Mouse (Mus musculus) frontal cortex, postnatal 25 days (tissue): ENCODE data around the gene Slc18b1.

Experiments used
- DNase-seq, 2 experiments: peaks; one replicate each; pipeline ENCODE4 v3.0.0; 2022; ENCODE audit warnings: low spot score in 2 of 2

Slc18b1 gene

DNA sequence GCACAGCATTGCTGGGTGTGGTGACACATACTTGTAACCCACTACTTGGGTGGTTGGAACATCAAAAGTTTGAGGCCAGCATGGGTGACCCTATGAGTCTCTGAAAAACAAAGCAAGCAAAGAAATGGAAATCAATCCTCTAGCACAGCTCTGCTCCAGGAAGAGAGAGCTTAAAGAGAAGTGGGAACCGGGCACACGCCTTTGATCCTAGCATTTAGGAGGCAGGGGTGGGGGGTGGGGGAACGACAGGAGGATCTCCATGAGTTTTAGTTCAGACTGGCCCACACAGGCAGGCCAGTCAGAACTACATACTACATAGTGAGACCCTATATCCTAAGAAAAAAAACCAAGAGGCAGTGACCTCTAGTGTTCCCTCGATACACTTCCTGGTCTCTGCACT, 9.4 kb downstream of the Slc18b1 start:
- DNase-seq: no peak

- DNase-seq: peak; percentile 56 to 63
These were observed 15.1 kb downstream of the Slc18b1 start for GRCm38 (mm10) chr10:23811635-23812437.

DNA sequence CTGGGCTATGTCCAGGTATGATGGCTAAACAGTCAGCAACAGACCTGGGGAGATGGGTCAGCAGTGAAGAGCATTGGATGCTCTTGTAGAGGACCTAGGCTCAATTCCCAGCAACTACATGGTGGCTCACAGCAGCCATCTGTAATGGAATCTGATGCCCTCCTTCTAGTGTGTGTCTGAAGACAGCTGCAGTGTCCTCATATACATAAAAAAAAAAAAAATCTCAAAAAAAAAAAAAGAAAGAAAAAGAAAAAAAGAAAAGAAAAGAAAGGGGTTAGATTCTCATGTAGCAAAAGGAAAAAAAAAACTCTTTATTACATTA, 15.6 kb downstream of the Slc18b1 start:
- DNase-seq: no peak

DNA sequence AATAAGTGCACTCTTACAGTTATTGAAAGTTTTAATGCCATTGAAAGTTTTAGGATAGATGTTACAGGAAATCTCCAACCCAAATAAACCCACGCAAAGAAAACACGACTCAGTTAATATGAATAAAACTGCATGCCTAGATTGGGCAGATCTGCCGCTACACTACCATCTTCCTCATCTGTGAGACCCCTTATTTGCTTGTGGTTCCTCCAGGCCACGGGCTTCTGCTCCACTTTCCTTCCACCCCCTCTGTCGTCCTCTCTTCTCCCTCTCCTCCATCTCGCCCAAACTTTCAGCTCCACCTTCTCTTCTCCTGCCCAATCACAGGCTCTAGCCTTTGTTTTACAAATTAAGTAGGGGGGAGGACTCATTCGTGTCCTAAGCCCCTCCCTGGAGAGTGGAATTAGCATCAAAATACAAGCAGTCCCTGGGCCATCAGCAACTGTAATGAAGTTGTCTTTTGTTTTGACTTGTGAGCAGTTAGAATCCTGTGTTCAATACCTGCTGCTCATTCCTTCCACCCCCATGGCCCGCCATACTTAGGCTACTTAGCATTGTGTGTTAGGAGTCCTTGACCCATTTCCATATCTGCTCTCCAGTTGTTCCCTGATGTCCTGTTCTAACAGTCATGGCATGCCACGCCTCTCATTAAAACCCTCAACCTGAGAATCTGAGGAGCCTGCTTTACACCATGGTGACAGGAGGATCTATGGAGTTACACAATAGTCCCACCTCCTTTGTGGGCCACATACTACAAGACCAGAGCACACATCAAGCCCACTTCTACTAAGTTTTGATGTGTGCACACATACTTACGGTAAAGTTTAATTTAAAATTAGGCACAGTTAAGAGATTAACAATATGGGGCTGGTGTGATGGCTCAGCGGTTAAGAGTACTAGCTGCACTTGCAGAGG, 16.3 kb downstream of the Slc18b1 start:
- DNase-seq: no peak

DNA sequence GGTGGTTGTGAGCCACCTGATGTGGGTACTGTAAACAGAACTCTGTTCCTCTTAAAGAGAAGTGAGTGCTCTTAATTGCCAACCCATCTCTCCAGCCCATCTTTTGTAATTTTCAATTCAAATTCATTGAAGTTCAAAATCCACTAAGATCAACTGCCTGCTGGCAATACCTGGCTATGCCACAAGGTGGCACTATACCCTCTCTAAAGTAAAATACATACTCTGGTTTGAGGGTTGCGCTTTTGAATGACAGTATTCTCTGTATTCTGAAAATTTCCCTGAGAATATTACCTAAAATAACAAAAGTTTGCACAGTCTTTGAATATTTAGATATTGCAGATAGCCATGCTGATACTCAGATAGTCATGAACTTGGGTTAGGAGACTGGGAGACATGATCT, 18.4 kb downstream of the Slc18b1 start:
- peak; percentile 73 to 82 for DNase-seq

- DNase-seq: no peak
These were observed 19.5 kb downstream of the Slc18b1 start for GRCm38 (mm10) chr10:23816241-23816640.

DNA sequence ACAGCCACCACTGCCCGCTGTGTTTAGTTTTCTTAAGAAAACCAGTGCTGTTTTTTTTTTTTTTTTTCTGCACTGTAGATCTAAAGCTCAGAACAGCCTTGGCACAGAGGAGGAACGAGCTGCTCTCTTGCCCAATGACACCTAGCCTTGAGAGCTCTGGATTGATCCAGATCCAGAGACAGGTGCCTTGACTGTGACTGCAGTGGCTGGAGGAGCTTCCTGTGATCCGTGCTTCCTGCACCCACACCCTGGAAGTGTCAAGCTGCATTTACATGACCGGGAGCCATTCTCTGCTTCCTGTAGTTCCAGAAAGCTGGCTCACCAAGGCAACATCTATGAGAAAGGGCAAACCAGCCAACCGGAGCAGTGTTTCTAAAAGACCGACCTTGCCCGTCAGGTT, 29.7 kb downstream of the Slc18b1 start:
- no peak for DNase-seq

- DNase-seq: no peak
These were observed 39.5 kb downstream of the Slc18b1 start for GRCm38 (mm10) chr10:23836003-23836964.

DNA sequence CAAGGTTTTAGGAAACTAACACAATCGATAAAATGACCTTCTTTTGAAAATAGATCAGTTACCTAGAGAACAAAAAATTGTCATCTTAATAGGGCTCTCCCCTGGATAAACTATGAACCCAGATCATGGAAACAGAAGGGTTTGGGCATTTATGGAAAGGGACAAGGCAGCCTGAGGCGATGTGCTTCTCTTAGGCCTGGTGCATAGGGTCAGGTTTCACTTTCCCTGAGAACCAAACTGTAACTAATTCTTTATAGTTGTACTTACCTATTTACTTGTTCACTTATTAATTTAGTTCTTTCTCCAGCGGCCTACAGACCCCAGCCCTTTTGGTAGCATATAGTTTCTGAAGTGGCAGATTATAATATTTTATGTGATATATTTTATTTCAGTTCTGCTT, 40.3 kb downstream of the Slc18b1 start:
- DNase-seq: no peak

DNA sequence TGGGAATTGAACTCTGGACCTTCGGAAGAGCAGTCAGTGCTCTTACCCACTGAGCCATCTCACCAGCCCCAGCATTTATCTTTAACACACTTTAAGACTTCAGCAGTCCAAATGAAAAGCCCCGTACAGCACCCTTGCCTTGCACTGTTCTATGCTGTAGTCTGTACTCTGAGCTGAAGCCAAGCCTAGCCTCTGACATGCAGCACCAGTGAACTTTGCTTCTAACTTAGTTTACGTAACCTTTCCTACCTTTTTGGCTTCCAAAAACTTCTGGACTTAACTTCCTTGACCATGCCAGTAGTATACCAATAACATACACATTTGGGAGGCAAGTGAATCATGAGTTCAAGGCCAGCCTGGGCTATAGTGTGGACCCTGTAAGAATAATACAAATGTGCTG, 42.1 kb downstream of the Slc18b1 start:
- DNase-seq: no peak

GRCm38 (mm10) chr10:23839368-23839767, 42.6 kb downstream of the Slc18b1 start:
- no peak for DNase-seq

DNA sequence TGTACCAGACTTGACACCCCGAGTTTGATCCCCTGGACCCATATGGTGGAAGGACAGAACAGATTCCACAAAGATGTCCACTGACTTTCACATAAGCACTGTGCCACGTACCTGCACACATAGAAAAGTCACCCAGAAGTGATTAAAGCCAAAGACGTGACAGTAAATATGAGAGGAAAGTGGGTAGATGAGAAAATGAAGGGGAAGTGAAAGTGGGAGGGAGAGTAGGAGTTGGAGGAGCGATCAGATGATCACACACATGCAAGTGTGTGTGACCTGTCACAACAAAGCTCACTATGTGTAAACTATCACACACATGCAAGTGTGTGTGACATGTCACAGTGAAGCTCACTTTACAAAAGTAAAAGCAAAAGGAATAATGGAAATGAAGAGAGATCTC, 43.7 kb downstream of the Slc18b1 start:
- DNase-seq: no peak

- no peak for DNase-seq
These were observed 54.6 kb downstream of the Slc18b1 start, which contains the start of gene Vnn3 for GRCm38 (mm10) chr10:23851228-23851912. Gene Vnn3 (plus strand): TSS chr10:23851462.

DNA sequence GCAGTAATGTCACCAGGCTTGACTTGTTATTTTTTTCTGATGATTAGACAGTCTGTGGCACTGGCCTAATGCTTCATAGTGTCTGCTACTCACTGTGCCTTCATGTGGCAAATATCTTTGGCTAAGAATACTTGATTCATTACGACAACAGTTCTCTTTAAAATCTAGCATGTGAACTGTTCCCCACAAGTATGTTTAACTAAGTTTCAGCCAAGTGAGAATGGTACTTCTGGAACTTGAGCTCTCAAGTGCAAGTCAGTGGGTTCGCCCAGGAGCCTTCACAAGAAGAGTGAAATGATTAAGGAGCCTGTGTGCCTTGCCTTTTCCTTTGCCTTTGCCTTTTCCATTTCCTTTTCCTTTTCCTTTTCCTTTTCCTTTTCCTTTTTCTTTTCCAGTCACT, 55.3 kb downstream of the Slc18b1 start:
- no peak for DNase-seq

- no peak for DNase-seq
These were observed 67.9 kb downstream of the Slc18b1 start for GRCm38 (mm10) chr10:23864362-23865312.
